Mouse (Mus musculus) right cerebral cortex, postnatal 10 days (tissue): ENCODE results near the gene Mrgpra2b.
"Not testable (repeated sequence)": the region's sequence is repeated elsewhere in the genome, so short reads cannot be mapped to it uniquely, and the experiment has no call there.

Experiments
- DNase-seq, 2 experiments: peaks; one replicate each; pipeline ENCODE4 v3.0.0; 2021; ENCODE audit warnings: low spot score in 2 of 2

Mrgpra2b gene

GRCm38 (mm10) chr7:47528762-47529161 lies at the start of gene Mrgpra2b:
Gene Mrgpra2b, minus strand, starts transcription at chr7:47528862.
- no peak for DNase-seq

GRCm38 (mm10) chr7:47516379-47516778 lies 12.3 kb downstream of the Mrgpra2b start:
- no peak for DNase-seq

GRCm38 (mm10) chr7:47515050-47515449 lies 13.6 kb downstream of the Mrgpra2b start:
- no peak for DNase-seq

- no peak for DNase-seq
These were observed 25.7 kb downstream of the Mrgpra2b start for GRCm38 (mm10) chr7:47502953-47503352.

- DNase-seq: not testable (repeated sequence)
These were observed 37.4 kb downstream of the Mrgpra2b start for GRCm38 (mm10) chr7:47491266-47491665.

- DNase-seq: not testable (repeated sequence)
These were observed 39.2 kb downstream of the Mrgpra2b start for GRCm38 (mm10) chr7:47489438-47489837.

- not testable (repeated sequence) for DNase-seq
These were observed 45.5 kb downstream of the Mrgpra2b start for GRCm38 (mm10) chr7:47483181-47483580.

GRCm38 (mm10) chr7:47473904-47474303 lies 54.8 kb downstream of the Mrgpra2b start:
- DNase-seq: not testable (repeated sequence)

GRCm38 (mm10) chr7:47465278-47465981 lies 63.2 kb downstream of the Mrgpra2b start:
- not testable (repeated sequence) for DNase-seq

- DNase-seq: not testable (repeated sequence)
These were observed 76.6 kb downstream of the Mrgpra2b start, which contains the start of gene Mrgpra2a for GRCm38 (mm10) chr7:47452015-47452414. Gene Mrgpra2a, minus strand, starts transcription at chr7:47452139.

- DNase-seq: not testable (repeated sequence)
These were observed 82.9 kb downstream of the Mrgpra2b start for GRCm38 (mm10) chr7:47445729-47446128.

GRCm38 (mm10) chr7:47436463-47436862 lies 92.2 kb downstream of the Mrgpra2b start:
- not testable (repeated sequence) for DNase-seq

- DNase-seq: not testable (repeated sequence)
These were observed 100.7 kb downstream of the Mrgpra2b start for GRCm38 (mm10) chr7:47427815-47428508.
